Mouse (Mus musculus): Measurements from ENCODE around the gene Rinl. TPM values are rescaled to one million over a fixed set of nuclear protein-coding genes. Genes with fewer than 3 reads are reported as not detected.

Rinl gene
- total RNA-seq, 2 experiments from 2014 or later: 1.1 to 1.8 TPM

DNA sequence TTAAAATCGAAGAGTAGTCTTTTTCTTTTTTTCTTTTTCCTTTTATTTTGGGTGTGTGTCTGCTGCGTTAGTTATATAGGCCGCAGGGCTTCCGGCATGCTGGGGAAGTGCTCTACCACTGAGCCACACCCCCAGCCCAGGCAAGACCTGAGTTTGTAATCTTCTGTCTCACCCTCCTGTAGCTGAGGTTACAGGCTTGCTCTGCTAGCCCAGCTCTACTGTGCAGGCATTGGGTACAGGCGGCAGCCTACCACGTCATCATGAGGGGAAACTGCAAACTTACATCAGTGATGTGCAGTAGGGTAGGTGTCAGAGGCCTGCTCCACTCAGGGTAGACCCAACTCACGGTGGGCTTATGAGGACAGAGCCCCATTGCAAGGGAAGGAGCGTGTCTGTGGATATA lies 7.5 kb upstream of the Rinl start:
- DNase-seq: no peak

DNA sequence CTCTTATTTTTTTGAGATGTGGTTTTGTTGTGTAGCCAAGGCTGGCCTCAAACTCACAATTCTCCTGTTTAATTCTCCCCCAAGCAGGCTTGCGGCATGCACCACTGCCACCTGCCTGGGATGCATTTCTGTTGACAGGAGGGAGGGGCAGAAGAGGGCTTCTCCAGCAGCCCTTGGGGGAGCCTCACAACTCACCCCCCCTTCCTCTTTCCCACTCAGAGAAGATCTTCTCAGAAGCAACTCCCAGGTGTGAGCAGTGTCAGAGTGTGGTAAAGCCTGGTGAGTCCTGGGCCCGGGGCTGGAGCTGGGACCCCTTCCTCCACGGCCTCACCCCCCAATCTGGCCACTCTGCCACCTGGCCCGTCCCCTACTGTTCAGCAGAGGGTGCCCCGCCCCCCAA lies 3.6 kb upstream of the Rinl start:
- no peak for DNase-seq

DNA sequence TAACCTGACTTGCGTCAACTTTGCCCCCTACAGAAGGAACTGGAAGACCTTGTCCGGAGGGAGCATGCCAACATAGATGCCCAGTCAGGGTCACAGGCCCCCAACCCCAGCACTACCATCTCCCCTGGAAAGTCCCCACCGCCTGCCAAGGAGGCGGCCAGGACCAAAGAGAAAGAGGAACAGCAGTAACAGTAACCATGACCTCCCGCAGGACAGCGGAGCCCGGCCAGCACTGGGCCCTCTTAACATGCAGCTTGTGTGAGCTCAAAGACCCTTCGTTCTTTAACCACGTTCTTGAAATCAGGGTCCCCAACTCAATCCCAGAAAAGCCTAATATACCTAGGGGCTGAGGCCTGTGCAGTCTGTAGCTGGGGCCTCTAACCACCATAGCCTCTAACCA lies 885 bp upstream of the Rinl start:
- no peak for DNase-seq

DNA sequence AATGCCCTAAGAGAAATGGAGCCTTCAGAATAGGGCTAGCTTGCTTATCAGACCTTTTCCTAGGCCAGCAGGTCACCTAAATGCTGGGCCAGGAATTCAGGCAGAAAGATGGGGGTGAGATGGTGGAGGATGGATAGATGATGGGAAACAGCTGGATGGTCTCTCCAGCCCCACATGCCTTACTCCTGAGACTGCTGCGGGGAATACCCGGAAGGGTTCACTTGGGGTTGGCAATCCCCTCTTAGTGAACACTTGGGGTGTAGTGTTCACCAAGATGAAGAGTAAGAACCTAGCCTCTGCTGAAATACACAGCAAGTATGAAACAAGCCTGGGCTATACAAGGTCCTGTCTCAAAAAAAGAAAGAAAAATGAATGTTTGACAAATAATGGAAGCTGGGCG lies 466 bp downstream of the Rinl start:
- no peak for DNase-seq

DNA sequence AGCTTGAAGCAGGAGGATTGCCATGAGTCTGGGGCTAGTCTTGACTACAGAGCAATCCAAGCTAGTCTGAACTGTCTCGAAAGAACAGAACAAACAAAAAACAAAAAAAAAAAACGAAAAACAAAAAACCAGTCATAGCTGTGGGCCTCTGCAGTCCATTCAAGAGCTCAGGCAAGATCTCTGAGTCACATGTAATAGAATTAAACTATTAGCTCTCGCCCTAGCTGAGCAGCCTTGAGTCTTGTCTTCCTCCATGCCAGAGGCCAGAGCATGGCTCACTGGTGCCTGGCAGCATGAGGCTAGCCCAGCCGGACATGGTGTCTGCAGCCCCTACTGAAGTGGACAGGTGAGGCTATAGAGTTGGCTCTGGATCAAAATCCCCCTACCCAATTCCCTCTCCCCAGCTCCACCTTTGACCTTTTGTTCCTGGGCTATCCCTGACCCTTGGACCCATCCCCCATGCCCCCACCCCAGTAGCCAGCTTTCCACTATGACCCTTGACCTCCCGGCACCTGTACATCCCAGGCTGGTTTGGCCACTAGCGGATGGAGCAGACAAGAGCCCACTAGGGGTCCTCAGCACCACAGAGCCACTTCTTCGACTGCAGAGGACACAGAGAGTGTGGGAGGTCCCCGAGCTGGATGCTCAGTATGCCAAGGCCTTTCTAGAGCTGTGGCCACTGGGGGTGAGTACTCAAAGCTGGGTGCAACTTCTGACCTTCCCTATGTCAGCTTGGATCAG lies 1.5 kb downstream of the Rinl start:
- DNase-seq: no peak

DNA sequence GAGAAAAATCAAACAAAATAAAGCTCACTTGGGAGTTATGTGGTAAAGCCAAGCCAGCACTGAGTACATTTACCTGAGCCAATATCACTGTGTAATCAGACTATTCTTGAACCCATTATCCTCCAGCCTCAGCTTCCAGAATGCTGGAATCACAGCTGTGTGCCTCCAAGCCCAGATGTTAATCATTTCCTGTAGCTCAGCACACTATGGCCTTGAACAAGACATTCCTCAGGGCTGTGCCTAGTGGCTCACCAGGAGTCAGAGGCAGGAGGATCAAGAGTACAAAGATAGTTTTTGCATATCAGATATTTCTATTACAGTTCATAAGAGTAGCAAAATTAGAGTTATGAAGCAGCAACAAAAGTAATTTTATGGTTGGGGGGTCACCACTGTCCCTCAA lies 2.9 kb downstream of the Rinl start:
- DNase-seq: no peak

DNA sequence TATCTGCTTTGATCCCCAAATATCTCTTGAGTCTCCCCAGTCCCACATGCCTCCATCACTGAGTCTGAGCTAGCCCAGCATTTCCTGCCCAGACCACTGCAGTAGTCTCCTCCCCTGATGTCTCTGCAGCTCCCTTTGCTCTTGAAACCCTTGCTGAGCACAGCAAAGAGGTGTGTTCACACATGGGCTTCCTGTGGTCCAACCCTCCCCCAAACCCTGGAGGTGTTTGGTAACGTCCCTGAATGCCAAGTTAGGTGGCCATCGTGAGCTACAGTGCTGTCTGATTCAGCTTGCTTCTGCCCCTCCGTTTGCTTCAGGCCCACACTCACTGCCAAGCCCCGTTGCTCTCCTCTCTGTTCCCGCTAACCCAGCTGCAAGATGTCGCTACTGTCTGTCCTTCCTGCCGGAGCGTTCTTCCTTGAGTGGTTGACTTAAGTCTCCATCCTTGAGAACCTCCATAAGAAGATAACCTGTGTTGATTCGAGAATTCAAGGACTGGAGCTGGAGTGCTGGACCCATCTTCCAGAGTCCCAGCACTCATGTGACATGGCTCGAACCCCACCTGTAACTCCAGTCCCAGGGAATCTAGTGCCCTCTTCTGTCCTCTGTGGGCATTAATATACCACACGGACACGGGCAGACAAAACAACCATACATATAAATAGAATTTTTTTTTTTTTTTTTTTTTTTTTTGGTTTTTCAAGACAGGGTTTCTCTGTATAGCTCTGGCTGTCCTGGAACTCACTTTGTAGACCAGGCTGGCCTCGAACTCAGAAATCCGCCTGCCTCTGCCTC lies 3.8 kb downstream of the Rinl start:
- no peak for DNase-seq

DNA sequence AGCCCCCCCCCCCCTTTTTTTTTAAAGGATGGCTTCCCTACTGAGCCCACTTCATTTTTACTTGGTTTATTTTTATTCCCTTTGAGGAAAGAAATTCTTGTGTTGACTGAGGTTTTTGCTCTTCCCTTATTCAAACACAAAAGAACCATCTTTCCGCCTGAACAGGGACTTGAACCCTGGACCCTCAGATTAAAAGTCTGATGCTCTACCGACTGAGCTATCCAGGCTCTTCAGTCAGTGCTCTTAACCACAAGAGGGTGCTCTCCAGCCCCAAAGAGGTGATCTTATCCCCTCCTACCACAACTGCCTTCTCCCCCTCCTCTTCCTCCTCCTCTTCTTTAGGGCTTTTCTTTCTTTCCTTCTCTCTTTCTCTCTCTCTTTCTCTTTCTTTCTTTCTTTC lies 5.1 kb downstream of the Rinl start:
- peak; percentile 41 for DNase-seq

DNA sequence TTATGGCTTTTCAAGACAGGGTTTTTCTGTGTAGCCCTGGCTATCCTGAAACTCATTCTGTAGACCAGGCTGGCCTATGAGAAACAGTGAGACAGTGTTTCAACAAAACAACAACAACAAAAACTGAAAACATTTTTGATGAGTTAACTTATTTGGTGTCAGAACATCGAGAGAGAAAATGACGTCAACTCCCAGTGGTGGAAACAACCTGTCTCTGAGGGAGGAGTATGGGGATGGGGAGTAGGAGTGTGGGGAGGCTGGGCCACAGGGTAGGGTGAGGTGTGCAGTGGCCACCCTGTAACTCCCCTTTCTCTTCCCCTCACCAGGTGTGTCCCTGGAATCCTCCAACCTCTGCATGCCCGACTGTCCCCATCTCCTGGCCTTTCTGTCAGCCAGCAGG lies 5.7 kb downstream of the Rinl start:
- no peak for DNase-seq

DNA sequence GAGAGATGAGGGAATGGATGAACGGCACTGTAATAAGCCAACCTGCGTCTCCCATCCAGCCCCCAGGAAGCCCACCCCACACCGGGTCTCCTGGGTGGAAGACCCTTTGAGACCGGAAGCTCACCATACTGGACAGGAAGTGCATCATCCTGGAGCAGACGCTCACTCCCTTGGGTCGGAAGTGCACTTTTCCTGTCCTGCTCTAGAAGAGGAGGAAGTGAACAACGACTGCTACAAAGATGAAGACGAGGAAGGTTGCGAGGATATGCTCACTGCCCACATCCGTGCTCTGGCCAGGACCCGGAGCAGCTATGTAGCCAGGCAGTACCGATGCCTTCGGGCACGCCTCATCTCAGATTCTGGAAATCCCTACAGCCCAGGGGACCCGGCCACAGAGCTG lies 7.1 kb downstream of the Rinl start:
- DNase-seq: peak; percentile 21

DNA sequence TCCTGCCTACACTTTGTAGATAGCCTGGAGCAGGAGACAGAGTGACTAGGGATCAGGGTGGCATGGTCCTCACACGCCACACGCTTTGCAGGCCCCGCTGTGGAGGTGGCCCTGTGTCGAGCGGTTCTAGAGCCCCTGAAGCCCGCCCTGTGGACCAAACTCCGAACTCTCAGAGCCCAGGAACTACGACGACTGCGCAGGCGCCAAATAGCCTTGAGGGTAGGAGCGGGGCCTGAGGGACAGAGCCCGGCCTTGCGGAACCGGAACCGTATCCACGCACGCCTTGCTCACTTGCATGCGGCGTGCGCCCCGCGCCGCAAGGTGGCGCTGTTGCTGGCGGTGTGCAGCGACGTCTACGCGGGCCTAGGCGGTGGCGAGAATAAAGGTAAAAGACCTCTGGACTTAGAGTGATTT lies 7.8 kb downstream of the Rinl start:
- peak; percentile 88 for DNase-seq

DNA sequence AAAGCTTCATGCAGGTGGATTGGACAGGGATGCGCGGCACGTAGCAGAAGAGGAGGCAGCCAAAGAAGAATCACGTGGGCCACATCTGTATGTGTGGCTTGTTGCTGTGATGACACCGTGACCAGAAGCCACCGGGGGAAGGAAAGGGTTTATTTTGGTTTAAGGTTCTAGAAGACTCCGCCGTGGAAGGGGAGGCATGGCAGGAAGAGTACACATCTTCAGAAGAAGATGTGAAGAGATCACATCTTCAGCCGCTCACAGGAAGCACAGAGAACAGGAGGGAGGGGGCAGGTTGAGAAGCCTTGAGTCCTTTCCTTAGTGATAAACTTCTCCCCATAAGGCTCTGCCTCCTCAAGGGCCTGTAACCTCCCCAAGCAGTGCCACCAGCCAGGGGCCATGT lies 11.2 kb downstream of the Rinl start:
- no peak for DNase-seq

DNA sequence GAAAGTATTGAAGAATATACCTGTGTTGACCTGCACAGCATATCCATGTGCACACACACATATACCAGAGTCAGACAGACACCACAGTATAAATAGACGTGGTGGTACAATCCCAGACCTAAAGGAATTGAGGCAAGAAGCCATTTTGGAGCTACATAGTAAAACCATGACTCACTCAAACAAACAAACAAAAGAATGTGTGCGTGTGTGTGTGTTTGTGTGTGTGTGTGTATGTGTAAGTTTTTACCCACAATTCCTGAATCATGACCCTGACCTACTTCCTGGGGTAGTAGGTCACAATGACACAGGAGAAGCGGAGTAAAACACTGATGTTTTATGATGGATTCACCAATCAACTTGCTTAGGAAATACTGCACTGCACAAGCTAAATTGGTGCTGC lies 12.7 kb downstream of the Rinl start:
- no peak for DNase-seq

DNA sequence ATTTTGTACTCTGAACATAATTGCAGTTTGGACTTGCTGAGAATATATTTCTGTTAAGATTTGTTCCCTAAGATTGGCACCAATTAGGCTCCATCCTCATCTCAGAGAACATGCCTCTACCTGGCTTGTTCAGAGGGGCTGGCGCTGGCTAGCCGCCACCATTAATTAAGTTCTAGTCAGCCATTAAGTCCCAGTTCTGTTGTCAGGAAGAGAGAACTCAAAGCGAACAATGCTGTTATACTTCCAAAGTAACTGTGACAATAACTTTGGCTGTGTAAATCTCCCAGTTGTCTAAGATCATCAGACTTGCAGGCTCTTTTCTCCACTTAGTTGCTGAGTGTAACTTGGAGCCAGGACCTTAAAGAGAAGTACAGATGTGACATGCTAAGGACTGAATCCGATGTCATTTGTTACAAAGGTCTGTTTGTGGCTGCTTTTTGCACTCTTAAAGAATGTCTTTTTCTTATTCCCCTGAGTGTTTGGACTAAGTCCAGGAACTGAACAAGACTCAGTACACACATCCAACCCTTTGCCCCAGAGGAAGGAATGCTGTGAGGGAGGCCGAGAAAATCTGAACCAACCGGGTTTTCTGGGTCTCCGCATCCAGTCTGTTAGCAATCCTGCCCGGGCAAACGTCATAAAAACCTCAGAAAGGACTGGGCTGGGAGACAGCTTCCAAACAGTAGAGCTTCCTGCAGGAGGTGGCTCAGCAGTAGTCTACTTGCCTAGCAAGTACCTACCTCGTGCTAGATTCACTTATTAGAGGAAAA lies 13.3 kb downstream of the Rinl start:
- DNase-seq: peak; percentile 63

DNA sequence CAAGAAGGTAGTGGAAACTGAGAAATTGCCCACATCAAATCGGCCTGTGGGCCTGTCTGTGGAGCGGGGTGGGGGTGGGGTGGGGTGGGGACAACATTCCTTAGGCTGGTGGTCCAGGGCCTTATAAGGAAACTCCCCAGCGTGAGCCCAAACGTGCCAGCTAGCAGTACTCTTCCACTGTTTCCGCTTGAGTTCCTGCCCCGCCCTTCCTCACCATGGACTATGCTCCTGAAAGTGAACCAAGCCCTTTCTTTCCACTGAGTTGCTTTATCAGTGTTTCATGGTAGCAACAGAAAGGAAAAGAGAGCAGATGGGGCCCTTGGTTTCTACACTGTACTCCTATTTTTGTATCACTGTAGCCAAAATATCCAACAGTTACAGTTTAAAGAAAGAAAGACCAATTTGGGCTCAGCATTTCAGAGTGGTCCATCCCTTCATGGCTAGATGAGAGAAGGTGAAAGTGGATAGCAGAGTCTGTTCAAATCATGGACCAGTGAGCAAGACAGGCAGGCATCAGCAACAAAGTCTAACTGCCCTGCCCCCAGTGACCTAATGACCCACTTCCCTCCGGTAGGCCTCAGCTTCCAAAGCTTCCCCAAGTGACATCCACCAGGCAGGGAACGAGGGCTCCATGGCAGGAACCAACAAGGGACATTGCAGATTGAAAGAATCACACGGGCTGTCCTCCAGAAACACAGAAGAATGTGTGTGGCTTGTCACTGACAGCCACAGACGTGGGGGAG lies 14.2 kb downstream of the Rinl start:
- DNase-seq: peak; percentile 61

DNA sequence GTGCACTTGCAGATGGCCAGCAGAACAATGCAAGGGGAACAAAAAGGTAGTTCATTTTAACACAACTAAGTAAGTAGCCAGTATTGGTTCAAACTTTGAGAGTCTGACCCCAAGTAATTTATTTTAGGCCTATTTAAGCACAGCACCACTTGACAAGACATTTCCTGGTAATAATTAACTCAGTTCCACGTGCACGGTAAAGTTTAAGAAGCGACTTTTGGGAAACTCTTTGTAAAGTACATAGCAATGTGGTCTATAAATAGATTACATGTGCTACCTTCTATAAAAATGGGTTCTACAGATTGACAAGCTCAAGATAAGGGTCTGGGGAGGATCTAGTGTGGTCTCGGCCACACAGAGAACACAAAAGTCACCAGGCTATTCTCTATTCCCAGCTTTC lies 15.0 kb downstream of the Rinl start:
- no peak for DNase-seq

DNA sequence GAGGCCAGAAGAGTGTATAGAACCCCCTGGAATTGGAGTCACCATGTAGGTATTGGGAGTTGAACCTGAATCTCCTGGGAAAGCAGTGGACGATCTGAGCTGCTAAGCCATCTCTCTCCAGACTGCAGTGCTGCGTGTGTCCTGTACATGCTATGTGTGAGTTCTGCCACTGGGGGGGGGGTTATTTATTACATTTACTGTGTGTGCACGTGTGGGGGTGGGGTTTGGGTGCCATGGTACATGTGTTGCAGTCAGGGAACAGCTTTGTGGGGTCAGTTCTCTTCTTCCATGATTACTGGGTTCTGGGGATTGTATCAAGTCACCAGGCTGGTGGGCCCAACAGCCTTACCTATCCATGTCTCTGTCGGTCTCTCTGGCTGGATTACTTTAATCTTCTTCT lies 18.1 kb downstream of the Rinl start:
- peak; percentile 42 for DNase-seq

DNA sequence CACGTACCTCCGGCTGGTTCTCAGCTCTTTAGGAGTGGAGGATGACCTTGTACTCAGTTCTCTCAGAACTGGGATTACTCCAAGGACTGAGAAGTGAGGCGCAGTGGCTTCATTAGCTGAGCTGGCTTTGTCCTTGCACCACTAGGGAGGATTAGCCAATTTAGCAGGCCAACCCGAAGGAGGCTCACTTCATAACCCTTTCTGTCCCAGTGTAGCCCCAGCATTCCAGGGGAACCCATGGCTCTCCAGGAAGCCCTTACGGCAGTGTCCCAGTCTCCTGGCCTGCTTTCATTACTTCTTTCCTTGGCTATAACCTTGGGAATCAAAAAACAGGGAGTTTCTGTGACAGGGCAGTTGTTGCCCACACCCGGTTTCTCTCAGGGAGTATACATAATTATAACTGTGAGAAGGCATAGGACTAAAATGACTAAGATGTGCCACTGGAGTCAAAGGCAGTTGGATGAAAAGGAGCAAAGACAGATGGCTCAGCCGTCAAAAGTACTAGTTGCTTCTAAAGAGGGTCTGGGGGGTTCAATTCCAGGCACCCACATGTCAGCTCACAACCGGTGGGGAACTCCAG lies 19.0 kb downstream of the Rinl start:
- peak; percentile 50 for DNase-seq

DNA sequence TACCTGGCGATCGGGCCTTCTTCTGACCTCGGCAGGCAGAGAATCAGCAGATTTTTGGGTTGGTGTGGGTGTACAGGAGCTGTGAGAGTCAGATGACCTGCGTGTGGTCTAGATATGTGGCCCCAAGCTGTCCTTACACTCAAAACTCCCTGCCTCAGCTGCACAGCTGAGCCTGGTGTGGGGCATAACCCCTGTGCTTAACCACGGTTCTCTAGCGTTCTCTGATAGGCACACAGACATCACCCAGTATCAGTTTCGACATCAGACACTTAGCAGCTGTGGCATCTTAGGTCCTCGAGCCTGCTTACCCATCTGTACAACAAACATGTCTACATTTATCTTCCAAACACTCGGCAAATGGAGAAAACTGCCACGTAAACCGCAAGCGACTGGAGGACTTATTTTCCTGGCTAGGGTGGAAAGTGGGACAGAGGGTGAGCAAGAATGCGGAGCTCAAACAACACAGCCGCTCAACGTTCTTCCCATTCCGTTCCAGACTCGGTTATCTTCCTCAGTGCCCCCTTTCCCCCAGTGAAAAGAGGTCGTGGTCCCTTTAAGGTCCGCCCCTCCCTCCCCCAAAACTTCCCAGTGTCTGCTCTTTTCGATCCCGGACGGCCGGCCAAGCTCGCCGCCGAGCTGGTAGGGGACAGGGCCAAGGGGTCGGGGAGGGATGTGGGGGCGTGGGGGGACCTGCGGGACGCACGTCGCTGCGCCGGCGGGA lies 19.6 kb downstream of the Rinl start, which contains the start of gene Hnrnpl:
Hnrnpl (plus strand) TSS at position 321 of the 721 bp plus-strand sequence.
- no peak for DNase-seq

DNA sequence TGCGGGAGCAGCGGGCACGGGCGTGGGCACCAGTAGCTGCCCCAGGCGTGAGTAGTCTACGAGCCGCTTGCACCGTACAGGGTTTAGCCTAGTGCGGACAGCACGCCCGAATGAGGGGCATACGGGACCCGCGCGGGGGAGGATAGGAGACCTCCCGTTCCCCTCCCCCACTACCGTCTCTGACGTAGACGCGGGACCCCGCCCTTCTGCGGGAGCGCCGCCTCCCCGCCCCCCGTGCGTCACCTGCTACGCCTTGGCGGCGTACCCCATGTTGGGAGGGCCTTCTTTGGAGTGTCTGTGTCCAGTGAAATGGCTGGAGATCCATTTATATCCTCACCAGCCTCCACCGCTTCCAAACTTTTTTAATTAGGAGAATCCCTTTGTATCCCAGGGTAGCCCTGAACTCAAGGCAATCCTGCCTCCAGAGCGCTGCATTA lies 20.2 kb downstream of the Rinl start:
- DNase-seq: peak; percentile 98

DNA sequence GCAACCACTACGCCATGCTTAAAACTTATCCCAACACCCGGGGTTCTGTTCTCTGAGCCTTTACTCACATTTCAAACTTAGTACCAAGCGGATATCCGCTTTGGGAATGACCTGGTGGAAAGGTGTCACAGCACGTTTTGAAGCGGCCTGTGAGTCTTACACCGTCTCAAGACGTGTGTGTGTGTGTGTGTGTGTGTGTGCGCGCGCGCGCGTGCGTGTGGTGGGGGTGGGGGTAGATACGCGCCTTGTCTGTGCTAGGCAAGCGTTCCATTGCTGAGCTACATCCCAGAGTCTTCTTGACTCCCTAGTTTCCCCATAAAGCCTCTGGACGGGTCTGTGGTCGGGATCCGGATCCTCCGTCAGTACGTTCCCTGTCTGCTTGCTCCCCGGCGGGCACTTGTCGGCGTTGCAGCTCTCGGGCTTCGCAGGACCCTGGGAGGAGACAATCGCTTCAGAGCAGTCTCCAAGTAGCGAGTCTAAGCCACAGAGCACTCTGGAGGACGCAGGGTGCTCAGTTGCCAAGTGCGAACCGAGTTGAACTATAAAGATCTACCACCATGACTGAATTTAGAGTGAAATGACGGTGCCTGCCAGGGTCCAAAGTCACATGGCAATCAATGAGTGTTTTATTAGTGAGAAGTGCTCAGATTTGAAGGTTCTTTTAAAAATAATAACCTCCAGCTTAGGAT lies 20.8 kb downstream of the Rinl start:
- DNase-seq: peak; percentile 68
